Mouse (Mus musculus) limb, embryonic 11.5 days (tissue): ENCODE data around the gene Diexf. TPM values are rescaled to one million over a fixed set of nuclear protein-coding genes. Genes with fewer than 3 reads are reported as not detected.

Source experiments
- polyA plus RNA-seq: library from polyadenylated mRNA; unstranded; fragments of >200 nt; fragmentation: Nextera tagmentation; extraction: Ambion mirVana; gene quantifications from 2 replicates; pipeline ENCODE4 v1.2.1, GENCODE M21; 2014

Gene Diexf
- polyA plus RNA-seq, 1 experiment from 2014 or later, result 12.2 TPM

Other genes starting within 250 kb of the Diexf start
- gene Syt14, start 94.5 kb downstream of the Diexf start, polyA plus RNA-seq, result 5.6 and 5.8 TPM in 2 replicates
- 8.2 and 11.5 TPM in 2 replicates for gene Irf6, start 22.8 kb upstream of the Diexf start, polyA plus RNA-seq
- gene A130010J15Rik, start 37.8 kb upstream of the Diexf start, polyA plus RNA-seq, result 15.5 and 17.8 TPM in 2 replicates
- gene Traf3ip3, start 71.4 kb upstream of the Diexf start, polyA plus RNA-seq, result 1.2 and 1.5 TPM in 2 replicates
- 0.60 and 0.79 TPM in 2 replicates for gene Lamb3, start 77.4 kb upstream of the Diexf start, polyA plus RNA-seq
- gene Hsd11b1, start 133.8 kb upstream of the Diexf start, polyA plus RNA-seq, result 0.16 and 0.23 TPM in 2 replicates
- gene G0s2, start 142.9 kb upstream of the Diexf start, polyA plus RNA-seq, result 6.2 and 6.9 TPM in 2 replicates
- 12.2 and 17.1 TPM in 2 replicates for gene Camk1g, start 240.0 kb upstream of the Diexf start, polyA plus RNA-seq